Mouse (Mus musculus) hindbrain, embryonic 13.5 days (tissue): ENCODE measurements at regions not wholly inside any gene's neighbourhood (a gene's known extent, or its start where the extent isn't known, plus 50 kb on each side); places are given as distances from the start of the nearest gene placed in this dataset.
A peak's percentile ranks its signal among the peaks of the same experiment; 100 is the strongest.

ENCODE experiments used
- ATAC-seq: fragments of 200-750 bp; cut with Nextera tagmentation; 2 replicates; pipeline ENCODE4 v1.8.0; 2017; ENCODE audit warnings: moderate TSS enrichment; ENCODE audit not compliant: low FRiP score
- H3K27ac ChIP-seq: fragments of 300-500 bp; sonication (generic); 2 replicates; pipeline ENCODE4 v1.5.1; 2015; ENCODE audit warnings: inconsistent platforms, mild to moderate bottlenecking, moderate library complexity
- H3K27me3 ChIP-seq: fragments of 300-500 bp; sonication (generic); 2 replicates; pipeline ENCODE4 v1.6.1; 2015; ENCODE audit warnings: mild to moderate bottlenecking, inconsistent platforms
- H3K36me3 ChIP-seq: fragments of 300-500 bp; sonication (generic); 2 replicates; pipeline ENCODE4 v1.6.1; 2015; ENCODE audit warnings: mild to moderate bottlenecking, inconsistent platforms
- H3K4me1 ChIP-seq: fragments of 300-500 bp; sonication (generic); replicated peaks from 2 replicates; pipeline ENCODE4 v1.6.1; 2015; ENCODE audit warnings: inconsistent platforms
- H3K4me2 ChIP-seq: fragments of 300-500 bp; sonication (generic); 2 replicates; pipeline ENCODE4 v1.6.1; 2015; ENCODE audit warnings: inconsistent platforms, mild to moderate bottlenecking, moderate library complexity
- H3K4me3 ChIP-seq: fragments of 300-500 bp; sonication (generic); 2 replicates; pipeline ENCODE4 v1.5.1; 2015; ENCODE audit warnings: mild to moderate bottlenecking, inconsistent platforms
- H3K9ac ChIP-seq: fragments of 300-500 bp; sonication (generic); 2 replicates; pipeline ENCODE4 v1.6.1; 2015; ENCODE audit warnings: mild to moderate bottlenecking, inconsistent platforms
- H3K9me3 ChIP-seq: fragments of 300-500 bp; sonication (generic); 2 replicates; pipeline ENCODE4 v1.6.1; 2016; ENCODE audit warnings: inconsistent platforms
- WGBS: fragments of 180-500 bp; shearing (Covaris S2); methylation state at CpG from one replicate; pipeline ENCODE4 v1.1.7; 2015; 5-methylcytosine and 5-hydroxymethylcytosine counted together

- Histone ChIP-seq H3K9me3 (no peaks in the 10 kb centered on the region), H3K9ac (no peak overlapping the region), H3K27ac (peak overlapping the region; percentile 53), H3K4me1 (peaks cover 28% of the 10 kb centered on the region), H3K27me3 (peaks cover 4% of the 10 kb centered on the region; the same call in 1 of the 2 replicates), H3K4me2 (no peak overlapping the region), H3K36me3 (no peaks in the 10 kb centered on the region), H3K4me3 (no peak overlapping the region)
- ATAC-seq = peak; percentile 77
- 36% methylated on average over 15 of the region's 15 CpGs for WGBS
These were observed 70.3 kb downstream of the Matn1 start for GRCm38 (mm10) chr4:131014301-131015081.

GRCm38 (mm10) chr4:131015156-131015555, 71.0 kb downstream of the Matn1 start:
- Histone ChIP-seq H3K9me3 (no peaks in the 10 kb centered on the region), H3K4me3 (no peak overlapping the region), H3K4me1 (peaks cover 28% of the 10 kb centered on the region), H3K36me3 (no peaks in the 10 kb centered on the region), H3K27me3 (peaks cover 4% of the 10 kb centered on the region; the same call in 1 of the 2 replicates), H3K4me2 (no peak overlapping the region), H3K27ac (peak overlapping the region; percentile 35; the same call in 1 of the 2 replicates), H3K9ac (no peak overlapping the region)
- no peak for ATAC-seq
- 30% methylated on average over 2 of the region's 2 CpGs for WGBS

DNA sequence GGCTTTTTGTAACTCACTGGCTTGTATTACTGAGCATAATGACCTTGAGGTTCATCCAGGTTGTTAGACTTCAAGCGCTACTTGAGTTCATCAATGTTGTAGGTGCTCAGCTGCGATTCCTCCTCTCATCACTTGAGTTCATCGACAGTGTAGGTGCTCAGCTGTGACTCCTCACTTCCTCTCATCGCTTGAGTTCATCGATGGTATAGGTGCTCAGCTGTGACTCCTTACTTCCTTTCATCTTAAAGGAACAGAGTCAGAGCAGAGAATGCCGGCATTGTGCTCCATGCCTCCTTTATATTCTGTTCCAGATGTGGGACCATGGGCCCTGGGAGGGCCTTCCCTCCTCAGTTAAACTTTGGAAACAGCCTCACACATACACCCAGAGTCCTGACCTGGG, 79.4 kb downstream of the Matn1 start:
- Histone ChIP-seq H3K4me2 (no peak overlapping the region), H3K27me3 (0 out of 2 replicates have a peak, but pooled peaks cover 2% of the 10 kb centered on the region), H3K9me3 (no peaks in the 10 kb centered on the region; the same call in 1 of the 2 replicates), H3K27ac (no peak overlapping the region), H3K36me3 (no peaks in the 10 kb centered on the region), H3K4me1 (peaks cover 12% of the 10 kb centered on the region; the same call in 1 of the 2 replicates), H3K4me3 (no peak overlapping the region), H3K9ac (no peak overlapping the region)
- WGBS = 52% methylated on average over 6 of the region's 6 CpGs
- ATAC-seq = no peak

DNA sequence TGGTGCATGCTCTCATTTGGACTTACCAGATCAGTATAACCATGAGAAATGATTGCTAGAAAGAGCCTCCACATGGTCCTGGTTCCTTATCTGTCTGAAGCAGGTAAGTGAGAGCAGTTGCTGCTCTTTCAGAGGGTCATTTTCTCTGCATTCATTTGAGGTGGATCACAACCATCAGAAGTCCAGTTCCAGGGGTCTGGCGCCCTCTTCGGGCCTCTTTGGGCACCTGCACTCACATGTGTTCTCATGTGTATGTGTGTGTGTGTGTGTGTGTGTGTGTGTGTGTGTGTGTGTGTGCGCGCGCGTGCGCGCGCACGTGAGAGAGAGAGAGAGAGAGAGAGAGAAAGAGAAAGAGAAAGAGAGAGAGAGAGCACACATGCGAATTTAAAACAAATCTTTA, 92.1 kb downstream of the Matn1 start:
- Histone ChIP-seq H3K9me3 (no peaks in the 10 kb centered on the region), H3K9ac (no peak overlapping the region), H3K27ac (no peak overlapping the region), H3K4me2 (no peak overlapping the region), H3K36me3 (no peaks in the 10 kb centered on the region), H3K4me1 (peaks cover 16% of the 10 kb centered on the region), H3K27me3 (peaks cover 11% of the 10 kb centered on the region; the same call in 1 of the 2 replicates), H3K4me3 (no peak overlapping the region)
- ATAC-seq = no peak
- 87% methylated on average over 11 of the region's 11 CpGs for WGBS

DNA sequence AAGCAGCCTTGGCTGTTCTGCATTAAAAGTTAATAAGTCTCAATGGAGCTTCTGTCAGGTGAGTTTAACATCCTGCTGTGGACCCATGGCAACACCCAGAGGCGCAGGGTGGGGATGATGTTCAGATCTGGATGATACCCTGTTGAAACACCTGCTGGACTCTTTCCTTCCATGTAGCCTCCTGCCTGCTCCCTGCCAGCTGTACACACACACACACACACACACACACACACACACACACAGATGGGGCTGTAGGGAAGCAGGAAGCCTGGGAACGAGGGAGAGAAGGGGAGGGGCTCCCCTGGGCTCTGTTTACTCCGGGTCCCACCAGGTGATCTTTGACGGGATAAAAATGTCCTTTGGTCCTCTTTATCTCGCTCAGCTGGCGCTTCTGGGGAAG, 93.0 kb downstream of the Matn1 start:
- Histone ChIP-seq H3K27ac (no peak overlapping the region), H3K4me1 (peaks cover 16% of the 10 kb centered on the region), H3K4me2 (no peak overlapping the region), H3K36me3 (no peaks in the 10 kb centered on the region), H3K27me3 (peaks cover 11% of the 10 kb centered on the region; the same call in 1 of the 2 replicates), H3K4me3 (no peak overlapping the region), H3K9me3 (no peaks in the 10 kb centered on the region), H3K9ac (no peak overlapping the region)
- ATAC-seq = no peak
- 18% methylated on average over 6 of the region's 6 CpGs for whole genome bisulfite sequencing

DNA sequence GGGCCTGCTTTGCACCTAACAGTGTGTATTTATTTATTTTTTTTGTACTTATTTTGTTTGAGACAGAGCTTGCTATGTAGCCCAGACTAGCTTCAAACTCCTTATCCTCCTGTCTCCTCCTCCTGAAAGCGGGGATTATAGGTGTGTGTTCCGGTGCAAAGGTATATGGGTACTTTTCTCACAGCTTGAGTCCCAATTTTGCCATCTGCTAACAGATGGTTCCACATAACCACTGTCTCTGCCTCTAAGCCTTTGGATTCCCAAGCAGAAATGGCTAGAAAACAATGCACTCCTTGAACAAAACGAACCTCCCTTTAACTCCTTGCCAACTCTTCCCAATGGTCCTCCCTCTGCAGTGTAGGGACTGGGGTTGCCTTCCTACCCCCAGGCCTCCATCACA, 95.5 kb downstream of the Matn1 start:
- H3K4me2 ChIP-seq = no peak overlapping the region
- 76% methylated on average over 3 of the region's 3 CpGs for WGBS
- peaks cover 7% of the 10 kb centered on the region; the same call in 1 of the 2 replicates for H3K27me3 ChIP-seq
- peaks cover 16% of the 10 kb centered on the region for H3K4me1 ChIP-seq
- no peaks in the 10 kb centered on the region for H3K36me3 ChIP-seq
- ATAC-seq = no peak
- H3K9me3 ChIP-seq = no peaks in the 10 kb centered on the region
- no peak overlapping the region for H3K4me3 ChIP-seq
- no peak overlapping the region for H3K27ac ChIP-seq
- H3K9ac ChIP-seq = no peak overlapping the region

DNA sequence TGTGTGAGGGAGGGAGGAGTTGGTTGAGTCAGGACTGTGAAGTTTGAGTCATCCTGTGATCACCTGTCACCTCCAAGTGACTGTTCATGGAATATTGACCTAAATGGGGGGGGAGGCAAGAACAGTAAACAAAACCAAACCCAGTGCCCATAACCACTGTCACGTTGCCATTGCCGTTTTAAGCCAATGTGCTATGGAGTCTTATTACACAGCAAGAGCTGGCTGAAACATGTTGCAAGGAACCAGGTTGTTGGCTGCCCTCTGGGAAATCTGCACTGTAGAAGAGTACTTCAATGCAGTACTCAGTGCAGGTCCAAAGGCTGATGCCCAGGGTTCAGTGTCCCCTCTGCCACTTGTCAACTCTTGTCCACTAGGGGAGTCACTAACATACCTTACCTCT, 97.0 kb downstream of the Matn1 start:
- no peaks in the 10 kb centered on the region for H3K9me3 ChIP-seq
- peaks cover 19% of the 10 kb centered on the region for H3K4me1 ChIP-seq
- no peak for ATAC-seq
- WGBS = 98% methylated on average over 2 of the region's 2 CpGs
- H3K9ac ChIP-seq = no peak overlapping the region
- H3K4me3 ChIP-seq = no peak overlapping the region
- H3K36me3 ChIP-seq = no peaks in the 10 kb centered on the region
- no peak overlapping the region for H3K27ac ChIP-seq
- H3K4me2 ChIP-seq = no peak overlapping the region
- H3K27me3 ChIP-seq = peaks cover 7% of the 10 kb centered on the region; the same call in 1 of the 2 replicates

GRCm38 (mm10) chr4:131046101-131046500, 101.9 kb downstream of the Matn1 start:
- Histone ChIP-seq H3K9me3 (no peaks in the 10 kb centered on the region), H3K4me3 (no peak overlapping the region), H3K27ac (no peak overlapping the region), H3K9ac (0 out of 2 replicates have a peak overlapping the region, but pooled peaks have one; percentile 1), H3K4me1 (peaks cover 24% of the 10 kb centered on the region), H3K27me3 (peaks cover 12% of the 10 kb centered on the region), H3K4me2 (no peak overlapping the region), H3K36me3 (no peaks in the 10 kb centered on the region)
- WGBS = 36% methylated on average over 8 of the region's 8 CpGs
- no peak for ATAC-seq

- H3K36me3 ChIP-seq = no peaks in the 10 kb centered on the region
- no peak for ATAC-seq
- WGBS = 64% methylated on average over 12 of the region's 12 CpGs
These were observed 102.9 kb downstream of the Matn1 start for GRCm38 (mm10) chr4:131046969-131047650.

GRCm38 (mm10) chr4:131056293-131056692, 112.1 kb downstream of the Matn1 start:
- no peak for ATAC-seq
- WGBS = 92% methylated on average over 3 of the region's 3 CpGs
- no peak overlapping the region for H3K4me2 ChIP-seq

More at GRCm38 (mm10) chr4:131046969-131047650, 102.9 kb downstream of the Matn1 start:
- Histone ChIP-seq H3K9ac (0 out of 2 replicates have a peak overlapping the region, but pooled peaks have one; percentile 1), H3K27me3 (peaks cover 12% of the 10 kb centered on the region), H3K9me3 (no peaks in the 10 kb centered on the region), H3K4me2 (no peak overlapping the region), H3K4me1 (peaks cover 24% of the 10 kb centered on the region), H3K27ac (no peak overlapping the region), H3K4me3 (no peak overlapping the region)

DNA sequence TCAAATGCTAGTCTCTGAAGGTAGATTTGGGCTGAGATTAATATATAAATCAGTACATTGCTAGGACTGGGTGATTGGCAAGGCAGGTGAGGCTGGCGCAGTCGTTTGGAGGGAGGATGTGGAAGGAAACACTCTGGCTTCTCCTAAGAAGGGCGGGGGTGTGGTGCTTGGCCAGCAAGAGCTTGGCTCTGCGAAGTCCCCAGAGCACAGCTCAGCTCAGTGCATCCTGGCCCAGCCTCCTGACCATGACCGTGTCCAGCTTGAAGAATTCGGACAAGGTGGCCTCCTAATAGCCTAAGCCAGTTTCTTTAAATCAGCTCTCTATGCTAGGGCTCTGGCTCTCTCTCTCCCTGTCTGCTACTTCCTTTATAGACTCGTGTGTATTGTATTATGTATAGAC, 115.4 kb downstream of the Matn1 start:
- Histone ChIP-seq H3K27me3 (peaks cover 20% of the 10 kb centered on the region; the same call in 1 of the 2 replicates), H3K27ac (no peak overlapping the region), H3K9ac (no peak overlapping the region), H3K4me1 (peaks cover 21% of the 10 kb centered on the region), H3K36me3 (no peaks in the 10 kb centered on the region), H3K9me3 (no peaks in the 10 kb centered on the region), H3K4me2 (no peak overlapping the region), H3K4me3 (no peak overlapping the region)
- ATAC-seq = no peak
- 67% methylated on average over 7 of the region's 7 CpGs for WGBS

More at GRCm38 (mm10) chr4:131056293-131056692, 112.1 kb downstream of the Matn1 start:
- H3K27ac ChIP-seq = no peak overlapping the region
- no peaks in the 10 kb centered on the region for H3K27me3 ChIP-seq
- H3K36me3 ChIP-seq = 0 out of 2 replicates have a peak, but pooled peaks cover 4% of the 10 kb centered on the region
- no peak overlapping the region for H3K9ac ChIP-seq
- peaks cover 9% of the 10 kb centered on the region for H3K9me3 ChIP-seq
- H3K4me1 ChIP-seq = peaks cover 15% of the 10 kb centered on the region
- no peak overlapping the region for H3K4me3 ChIP-seq

DNA sequence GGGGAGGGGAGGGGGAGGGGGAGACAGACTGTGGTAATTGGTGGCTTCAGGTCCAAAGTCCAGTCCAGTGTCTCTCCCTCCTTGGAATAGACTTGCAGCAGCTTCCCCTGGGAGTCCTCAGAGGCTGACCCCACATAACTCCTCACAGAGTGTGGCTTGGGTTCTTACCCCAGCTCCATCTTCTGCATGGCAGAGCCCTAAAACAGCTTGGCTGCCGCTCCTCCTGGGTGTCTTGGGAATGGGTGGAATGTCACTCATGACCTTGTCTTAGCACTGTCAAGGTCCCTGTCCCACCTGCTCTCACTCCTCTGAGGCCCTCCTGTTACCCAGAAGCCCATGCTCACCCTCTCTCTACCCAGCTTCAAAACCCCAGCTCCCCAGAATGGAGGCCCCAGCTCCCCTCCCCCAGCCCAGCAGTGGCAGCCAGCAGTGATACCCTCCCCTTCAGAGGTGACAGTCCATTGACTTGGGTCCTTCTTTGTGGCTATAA, 116.1 kb downstream of the Matn1 start:
- Histone ChIP-seq H3K27me3 (peaks cover 24% of the 10 kb centered on the region; the same call in 1 of the 2 replicates), H3K4me2 (no peak overlapping the region), H3K27ac (no peak overlapping the region), H3K4me3 (no peak overlapping the region), H3K36me3 (no peaks in the 10 kb centered on the region), H3K9me3 (no peaks in the 10 kb centered on the region), H3K4me1 (peaks cover 24% of the 10 kb centered on the region), H3K9ac (no peak overlapping the region)
- 27% methylated on average over 1 of the region's 1 CpGs for WGBS
- no peak for ATAC-seq
